Mouse (Mus musculus) midbrain, embryonic 12.5 days (tissue): ENCODE results near the gene Grik4. TPM values are rescaled to one million over a fixed set of nuclear protein-coding genes. Genes with fewer than 3 reads are reported as not detected.

Experiments used
- ATAC-seq: fragments of 200-750 bp; cut with Nextera tagmentation; 2 replicates; pipeline ENCODE4 v1.8.0; 2017; ENCODE audit warnings: low read depth, moderate TSS enrichment, moderate library complexity; ENCODE audit not compliant: low FRiP score
- H3K27ac ChIP-seq: fragments of 300-500 bp; sonication (generic); replicated peaks from 2 replicates; pipeline ENCODE4 v1.5.1; 2016; ENCODE audit warnings: mild to moderate bottlenecking
- H3K27me3 ChIP-seq: fragments of 300-500 bp; sonication (generic); 2 replicates; pipeline ENCODE4 v1.6.1; 2016; ENCODE audit warnings: mild to moderate bottlenecking
- H3K36me3 ChIP-seq: fragments of 300-500 bp; sonication (generic); 2 replicates; pipeline ENCODE4 v1.6.1; 2016
- H3K4me1 ChIP-seq: fragments of 300-500 bp; sonication (generic); 2 replicates; pipeline ENCODE4 v1.6.1; 2016
- H3K4me2 ChIP-seq: fragments of 300-500 bp; sonication (generic); replicated peaks from 2 replicates; pipeline ENCODE4 v1.6.1; 2016; ENCODE audit warnings: mild to moderate bottlenecking, moderate library complexity
- H3K4me3 ChIP-seq: fragments of 300-500 bp; sonication (generic); 2 replicates; pipeline ENCODE4 v1.5.1; 2016; ENCODE audit warnings: mild to moderate bottlenecking
- H3K9ac ChIP-seq: fragments of 300-500 bp; sonication (generic); replicated peaks from 2 replicates; pipeline ENCODE4 v1.6.1; 2016; ENCODE audit warnings: mild to moderate bottlenecking, moderate library complexity
- H3K9me3 ChIP-seq: fragments of 300-500 bp; sonication (generic); 2 replicates; pipeline ENCODE4 v1.6.1; 2016; ENCODE audit warnings: mild to moderate bottlenecking
- WGBS: fragments of 180-500 bp; shearing (Covaris S2); methylation state at CpG from one replicate; pipeline ENCODE4 v1.1.7; 2016; 5-methylcytosine and 5-hydroxymethylcytosine counted together
- polyA plus RNA-seq: library from polyadenylated mRNA; unstranded; fragments of >200 nt; fragmentation: Nextera tagmentation; extraction: Ambion mirVana; gene quantifications from 2 replicates; pipeline ENCODE4 v1.2.1, GENCODE M21; 2016

Gene Grik4
- polyA plus RNA-seq, 1 experiment from 2014 or later: 3.6 TPM

DNA sequence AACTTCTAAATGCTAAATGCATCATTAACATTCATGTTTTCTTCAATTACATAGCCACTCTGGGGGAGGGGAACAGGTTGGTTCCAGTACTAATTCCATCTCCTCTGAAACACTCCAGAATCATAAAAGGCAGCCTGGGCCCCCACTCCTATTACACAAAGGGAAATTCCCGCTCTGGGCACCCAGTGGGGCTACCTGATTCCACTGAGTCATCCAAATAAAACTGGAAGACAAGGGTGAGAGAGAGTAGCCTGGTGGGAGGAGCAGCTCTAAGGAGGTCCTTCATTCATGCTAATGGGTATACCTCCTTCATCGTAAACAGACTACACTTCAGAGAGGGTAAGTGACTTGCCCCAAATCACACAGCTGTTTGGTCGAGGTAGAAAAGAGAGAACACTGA is 85.7 kb downstream of the Grik4 start:
- Histone ChIP-seq H3K4me2 (no peak overlapping the region), H3K4me3 (no peak overlapping the region), H3K9ac (no peak overlapping the region), H3K4me1 (peaks cover 3% of the 10 kb centered on the region), H3K9me3 (no peaks in the 10 kb centered on the region), H3K36me3 (no peaks in the 10 kb centered on the region), H3K27me3 (0 out of 2 replicates have a peak, but pooled peaks cover 4% of the 10 kb centered on the region), H3K27ac (no peak overlapping the region)
- 70% methylated on average over 3 of the region's 3 CpGs for WGBS
- no peak for ATAC-seq

DNA sequence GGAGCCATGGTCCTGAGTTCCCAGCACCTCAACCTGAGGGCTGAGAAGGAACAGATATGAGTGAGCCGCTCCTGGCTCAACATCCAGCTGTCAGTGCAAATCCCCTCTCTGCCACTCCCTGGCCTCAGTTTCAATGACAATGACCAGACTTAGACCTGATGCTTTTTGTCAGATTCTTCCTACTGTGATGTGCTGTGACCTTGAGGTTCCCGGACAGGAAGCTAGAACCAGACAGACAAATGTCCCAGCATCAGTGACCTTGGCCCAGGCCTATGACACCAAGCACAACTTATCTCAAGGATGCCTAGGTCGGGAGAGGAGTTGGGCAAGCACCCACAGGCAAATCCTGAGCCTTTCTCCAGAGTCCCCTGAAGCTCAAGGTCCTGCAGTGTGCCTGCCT is 86.5 kb downstream of the Grik4 start:
- no peaks in the 10 kb centered on the region for H3K36me3 ChIP-seq
- no peak for ATAC-seq
- H3K4me3 ChIP-seq: no peak overlapping the region
- 80% methylated on average over 3 of the region's 3 CpGs for WGBS
- no peaks in the 10 kb centered on the region for H3K9me3 ChIP-seq
- H3K27me3 ChIP-seq: 0 out of 2 replicates have a peak, but pooled peaks cover 3% of the 10 kb centered on the region
- no peak overlapping the region for H3K9ac ChIP-seq
- H3K27ac ChIP-seq: no peak overlapping the region
- no peaks in the 10 kb centered on the region for H3K4me1 ChIP-seq
- no peak overlapping the region for H3K4me2 ChIP-seq

DNA sequence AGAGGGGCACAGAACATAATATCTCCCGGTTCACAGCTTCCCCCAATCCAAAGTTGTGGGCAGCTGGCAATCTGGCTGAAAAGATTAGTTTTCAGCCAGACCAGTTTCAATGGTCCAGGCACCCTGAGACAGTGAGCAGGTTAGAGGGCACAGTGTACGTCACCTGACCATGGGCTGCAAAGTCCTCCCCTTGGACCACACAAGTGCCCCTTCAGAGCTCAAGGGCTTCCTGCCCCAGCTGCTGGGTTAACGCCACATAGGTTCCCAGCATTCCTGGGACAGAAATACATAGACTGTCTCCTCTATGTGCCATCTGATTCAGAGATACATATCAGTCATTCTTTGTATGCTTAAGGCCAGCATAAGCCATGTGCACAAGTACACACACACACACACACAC is 91.2 kb downstream of the Grik4 start:
- no peaks in the 10 kb centered on the region for H3K9me3 ChIP-seq
- 89% methylated on average over 3 of the region's 3 CpGs for WGBS
- H3K27me3 ChIP-seq: 0 out of 2 replicates have a peak, but pooled peaks cover 2% of the 10 kb centered on the region
- peaks cover 5% of the 10 kb centered on the region for H3K4me1 ChIP-seq
- H3K36me3 ChIP-seq: no peaks in the 10 kb centered on the region
- H3K9ac ChIP-seq: no peak overlapping the region
- no peak overlapping the region for H3K27ac ChIP-seq
- H3K4me2 ChIP-seq: no peak overlapping the region
- no peak overlapping the region for H3K4me3 ChIP-seq
- no peak for ATAC-seq

- no peak for ATAC-seq
- H3K9me3 ChIP-seq: no peaks in the 10 kb centered on the region
- H3K36me3 ChIP-seq: no peaks in the 10 kb centered on the region
- peaks cover 11% of the 10 kb centered on the region for H3K4me1 ChIP-seq
- 88% methylated on average over 6 of the region's 6 CpGs for WGBS
- no peak overlapping the region for H3K27ac ChIP-seq
- H3K9ac ChIP-seq: no peak overlapping the region
- H3K4me3 ChIP-seq: no peak overlapping the region
- no peaks in the 10 kb centered on the region for H3K27me3 ChIP-seq
- H3K4me2 ChIP-seq: no peak overlapping the region
These were observed 94.2 kb downstream of the Grik4 start for GRCm38 (mm10) chr9:42850063-42850462.

GRCm38 (mm10) chr9:42848061-42848460 is 96.2 kb downstream of the Grik4 start:
- H3K4me3 ChIP-seq: no peak overlapping the region
- no peak overlapping the region for H3K9ac ChIP-seq
- H3K4me2 ChIP-seq: no peak overlapping the region
- H3K36me3 ChIP-seq: no peaks in the 10 kb centered on the region
- peaks cover 14% of the 10 kb centered on the region for H3K4me1 ChIP-seq
- no peaks in the 10 kb centered on the region for H3K9me3 ChIP-seq
- H3K27me3 ChIP-seq: no peaks in the 10 kb centered on the region
- ATAC-seq: no peak
- 26% methylated on average over 8 of the region's 9 CpGs for WGBS
- no peak overlapping the region for H3K27ac ChIP-seq

DNA sequence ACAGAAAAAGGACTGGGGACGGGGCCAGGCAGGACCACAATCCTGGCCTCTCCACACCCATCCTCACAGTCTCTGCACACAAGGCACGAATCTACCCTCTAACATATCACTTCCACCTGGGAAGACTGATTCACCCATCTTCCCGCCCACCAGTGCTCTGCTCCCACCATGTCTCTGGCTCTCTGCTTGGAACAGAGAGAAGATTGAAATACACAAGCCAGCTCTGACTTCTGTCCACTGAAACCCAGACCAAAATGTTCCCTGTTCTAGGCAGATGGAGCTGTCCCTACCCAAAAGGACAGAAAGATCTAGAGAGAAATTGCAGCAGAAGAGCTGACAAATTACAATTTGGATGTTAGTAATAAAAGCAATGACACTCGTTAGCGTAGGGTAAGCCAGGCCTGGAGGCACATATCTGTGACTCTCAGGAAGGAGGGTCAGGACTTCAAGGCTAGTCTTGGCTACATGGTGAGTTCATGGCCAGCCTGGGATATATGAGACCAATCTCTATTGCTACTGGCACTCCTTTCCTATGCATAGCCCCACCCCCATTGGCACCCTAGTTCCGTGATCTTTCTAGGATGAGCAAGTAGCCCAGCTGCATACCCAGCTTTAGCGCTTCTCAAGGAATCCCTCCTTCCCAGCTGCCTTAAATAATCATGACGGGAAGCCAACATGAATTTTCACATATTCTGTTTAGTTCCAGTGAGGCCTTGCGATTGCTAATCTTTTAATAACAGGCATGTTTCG is 97.4 kb downstream of the Grik4 start:
- no peak overlapping the region for H3K4me2 ChIP-seq
- no peaks in the 10 kb centered on the region for H3K27me3 ChIP-seq
- 82% methylated on average over 10 of the region's 10 CpGs for whole genome bisulfite sequencing

DNA sequence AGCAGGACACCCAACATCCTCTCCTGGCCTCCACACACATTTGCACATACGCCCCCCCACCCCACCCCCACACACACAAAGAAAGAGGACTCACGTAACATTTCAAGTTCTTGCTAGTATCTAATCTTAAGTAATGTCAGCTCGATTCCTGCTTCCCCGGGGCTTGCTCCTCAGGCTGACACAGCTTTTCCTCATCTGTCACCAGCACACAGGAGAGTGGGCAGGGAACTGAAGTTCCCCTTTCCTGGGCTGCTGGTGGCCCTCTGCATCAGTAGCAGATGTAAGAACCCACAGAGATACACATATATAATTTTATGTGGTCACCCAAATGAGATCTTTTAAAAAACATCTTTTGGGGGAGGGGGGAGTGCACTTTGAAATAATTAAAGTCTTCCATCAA is 98.2 kb downstream of the Grik4 start:
- no peak for ATAC-seq
- H3K4me3 ChIP-seq: no peak overlapping the region

More for the DNA sequence above, 97.4 kb downstream of the Grik4 start:
- Histone ChIP-seq H3K4me1 (peaks cover 14% of the 10 kb centered on the region), H3K4me3 (no peak overlapping the region), H3K9me3 (no peaks in the 10 kb centered on the region), H3K9ac (no peak overlapping the region), H3K27ac (no peak overlapping the region), H3K36me3 (no peaks in the 10 kb centered on the region)
- no peak for ATAC-seq

GRCm38 (mm10) chr9:42844301-42844700 is 100.0 kb downstream of the Grik4 start:
- no peak overlapping the region for H3K9ac ChIP-seq
- no peak for ATAC-seq

More for the DNA sequence above, 98.2 kb downstream of the Grik4 start:
- Histone ChIP-seq H3K9ac (no peak overlapping the region), H3K9me3 (no peaks in the 10 kb centered on the region), H3K4me1 (peaks cover 14% of the 10 kb centered on the region), H3K4me2 (no peak overlapping the region), H3K36me3 (no peaks in the 10 kb centered on the region), H3K27me3 (no peaks in the 10 kb centered on the region), H3K27ac (no peak overlapping the region)
- 72% methylated on average over 4 of the region's 4 CpGs for WGBS

GRCm38 (mm10) chr9:42838299-42838698 is 106.0 kb downstream of the Grik4 start:
- 88% methylated on average over 5 of the region's 5 CpGs for WGBS
- no peak overlapping the region for H3K27ac ChIP-seq
- H3K4me3 ChIP-seq: no peak overlapping the region
- H3K4me2 ChIP-seq: no peak overlapping the region
- H3K27me3 ChIP-seq: no peaks in the 10 kb centered on the region
- ATAC-seq: no peak
- 0 out of 2 replicates have a peak, but pooled peaks cover 2% of the 10 kb centered on the region for H3K4me1 ChIP-seq
- H3K36me3 ChIP-seq: no peaks in the 10 kb centered on the region
- H3K9ac ChIP-seq: no peak overlapping the region
- no peaks in the 10 kb centered on the region for H3K9me3 ChIP-seq

More at GRCm38 (mm10) chr9:42844301-42844700, 100.0 kb downstream of the Grik4 start:
- Histone ChIP-seq H3K4me1 (peaks cover 14% of the 10 kb centered on the region), H3K4me3 (no peak overlapping the region), H3K9me3 (no peaks in the 10 kb centered on the region), H3K4me2 (no peak overlapping the region), H3K27ac (no peak overlapping the region), H3K27me3 (no peaks in the 10 kb centered on the region), H3K36me3 (no peaks in the 10 kb centered on the region)
- 88% methylated on average over 5 of the region's 5 CpGs for WGBS

DNA sequence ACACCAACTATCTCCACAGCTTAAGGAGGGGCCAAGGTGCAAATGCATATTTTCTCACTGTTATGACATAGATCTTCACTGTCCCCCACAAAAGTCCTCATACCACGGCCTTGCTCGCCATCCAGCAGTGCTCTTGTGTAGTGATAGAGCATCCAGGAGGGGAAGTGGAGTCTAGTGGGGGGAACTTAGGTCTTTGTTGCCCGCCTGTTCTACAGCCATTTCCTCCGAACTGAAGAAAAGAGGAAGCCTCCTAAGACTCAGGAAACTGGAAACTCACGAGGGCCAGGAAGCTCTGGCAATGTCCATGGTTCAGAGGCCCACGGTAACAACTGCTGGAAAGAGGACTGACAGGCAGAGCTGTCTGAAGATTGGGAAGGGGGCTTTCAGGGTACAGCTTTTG is 106.8 kb downstream of the Grik4 start:
- no peak for ATAC-seq
- no peak overlapping the region for H3K4me2 ChIP-seq
- H3K27ac ChIP-seq: no peak overlapping the region
- no peak overlapping the region for H3K9ac ChIP-seq
- 83% methylated on average over 6 of the region's 6 CpGs for WGBS
- no peak overlapping the region for H3K4me3 ChIP-seq
- no peaks in the 10 kb centered on the region for H3K36me3 ChIP-seq
- no peaks in the 10 kb centered on the region for H3K27me3 ChIP-seq
- H3K9me3 ChIP-seq: no peaks in the 10 kb centered on the region
- H3K4me1 ChIP-seq: no peaks in the 10 kb centered on the region

GRCm38 (mm10) chr9:42831558-42831957 is 112.7 kb downstream of the Grik4 start:
- H3K4me1 ChIP-seq: 0 out of 2 replicates have a peak, but pooled peaks cover 4% of the 10 kb centered on the region
- no peak overlapping the region for H3K4me3 ChIP-seq
- no peak overlapping the region for H3K4me2 ChIP-seq
- 59% methylated on average over 6 of the region's 6 CpGs for WGBS
- no peak overlapping the region for H3K9ac ChIP-seq
- H3K36me3 ChIP-seq: no peaks in the 10 kb centered on the region
- no peak overlapping the region for H3K27ac ChIP-seq
- H3K9me3 ChIP-seq: no peaks in the 10 kb centered on the region
- no peaks in the 10 kb centered on the region for H3K27me3 ChIP-seq
- ATAC-seq: no peak

- ATAC-seq: no peak
- Histone ChIP-seq H3K4me2 (no peak overlapping the region), H3K4me3 (no peak overlapping the region), H3K27ac (no peak overlapping the region), H3K9me3 (no peaks in the 10 kb centered on the region), H3K4me1 (no peaks in the 10 kb centered on the region), H3K27me3 (no peaks in the 10 kb centered on the region), H3K36me3 (no peaks in the 10 kb centered on the region), H3K9ac (no peak overlapping the region)
- WGBS: 53% methylated on average over 3 of the region's 3 CpGs
These were observed 125.0 kb downstream of the Grik4 start for GRCm38 (mm10) chr9:42819247-42819646.

GRCm38 (mm10) chr9:42816815-42817214 is 127.5 kb downstream of the Grik4 start:
- Histone ChIP-seq H3K4me2 (no peak overlapping the region), H3K9me3 (no peaks in the 10 kb centered on the region), H3K36me3 (no peaks in the 10 kb centered on the region), H3K27me3 (no peaks in the 10 kb centered on the region), H3K4me1 (no peaks in the 10 kb centered on the region), H3K9ac (no peak overlapping the region), H3K4me3 (no peak overlapping the region), H3K27ac (no peak overlapping the region)
- WGBS: 54% methylated on average over 1 of the region's 1 CpGs
- ATAC-seq: no peak
